Mouse (Mus musculus) MEL-GATA-1-ER (cell line): ENCODE results near the gene Cd81.
A peak's percentile ranks its signal among the peaks of the same experiment; 100 is the strongest.

Experiments
- DNase-seq: peaks from one replicate; pipeline ENCODE4 v3.0.0-alpha.2; 2012; ENCODE audit warnings: low read depth; ENCODE audit errors: extremely low read depth

Cd81 gene

DNA sequence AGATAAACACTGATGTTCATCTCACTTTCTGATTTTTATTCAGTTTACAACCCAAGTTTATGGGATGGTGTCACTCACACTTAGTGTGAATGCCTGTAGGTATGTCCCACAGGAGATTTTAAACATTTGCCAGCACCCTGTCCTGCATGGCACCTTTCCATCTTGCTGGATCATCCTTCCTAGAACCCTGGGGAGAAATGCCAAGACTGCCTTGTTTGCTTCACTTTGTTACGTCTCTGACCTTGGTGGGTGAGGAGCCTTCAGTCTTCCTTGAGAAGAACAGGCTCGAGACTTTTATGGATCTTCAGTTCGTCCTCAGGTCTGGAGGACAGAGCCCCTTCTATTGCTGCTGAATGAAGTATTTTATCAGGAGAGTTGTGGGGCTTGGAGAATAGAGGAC lies 3.2 kb upstream of the Cd81 start:
- no peak for DNase-seq

- no peak for DNase-seq
Observed at GRCm38 (mm10) chr7:143049841-143050816, 2.4 kb upstream of the Cd81 start.

- DNase-seq, result no peak
Observed at GRCm38 (mm10) chr7:143051316-143051715, 1.2 kb upstream of the Cd81 start.

GRCm38 (mm10) chr7:143053008-143053899 lies 715 bp downstream of the Cd81 start:
- no peak for DNase-seq

GRCm38 (mm10) chr7:143053961-143054611 lies 1.5 kb downstream of the Cd81 start:
- DNase-seq, result no peak

DNA sequence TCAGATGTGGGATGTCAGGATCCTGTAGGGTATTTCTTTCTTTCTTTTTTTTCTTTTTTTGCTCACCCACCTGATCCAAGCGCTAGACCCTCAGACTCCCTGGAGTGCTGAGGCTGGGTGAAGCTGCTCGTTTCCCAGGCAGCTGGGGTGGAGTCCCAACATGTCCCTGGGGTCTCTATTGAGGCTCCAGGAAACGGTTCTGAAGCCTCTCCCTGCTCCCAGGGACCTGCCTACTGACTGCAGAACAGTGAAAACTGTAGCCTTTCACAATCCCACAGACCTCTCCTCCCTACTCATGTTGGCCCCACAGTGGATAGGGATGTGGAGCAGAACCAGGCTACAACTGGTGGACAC lies 2.0 kb downstream of the Cd81 start:
- DNase-seq, result no peak

GRCm38 (mm10) chr7:143055001-143055400 lies 2.5 kb downstream of the Cd81 start:
- DNase-seq, result no peak

GRCm38 (mm10) chr7:143055499-143056186 lies 3.1 kb downstream of the Cd81 start:
- no peak for DNase-seq

GRCm38 (mm10) chr7:143057023-143057422 lies 4.5 kb downstream of the Cd81 start:
- no peak for DNase-seq

DNA sequence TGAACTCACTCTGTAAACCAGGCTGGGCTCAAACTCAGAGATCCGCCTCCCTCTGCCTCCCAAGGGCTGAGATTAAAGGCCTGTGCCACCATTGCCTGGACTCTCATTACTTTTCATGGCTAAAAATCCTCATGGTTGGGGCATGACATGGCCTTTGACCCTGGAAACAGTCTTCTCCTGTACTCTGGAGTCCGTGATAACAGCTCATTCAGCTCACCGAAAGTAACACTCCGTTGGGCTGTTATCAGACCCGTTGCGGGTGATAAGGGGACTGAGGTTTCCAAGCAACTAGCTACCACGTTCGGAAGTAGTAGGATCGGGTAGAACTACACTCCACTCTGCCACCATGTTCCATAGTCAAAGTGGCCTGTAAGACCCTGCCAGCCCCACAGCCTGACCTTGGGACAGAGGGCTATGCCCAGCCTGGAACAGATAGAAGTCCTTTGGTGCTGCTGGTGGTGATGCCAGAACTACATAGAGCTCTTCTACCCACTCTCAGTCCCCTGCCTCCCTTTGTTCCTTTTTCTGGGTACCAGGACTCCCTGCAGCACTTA lies 5.2 kb downstream of the Cd81 start:
- peak; percentile 70 for DNase-seq

DNA sequence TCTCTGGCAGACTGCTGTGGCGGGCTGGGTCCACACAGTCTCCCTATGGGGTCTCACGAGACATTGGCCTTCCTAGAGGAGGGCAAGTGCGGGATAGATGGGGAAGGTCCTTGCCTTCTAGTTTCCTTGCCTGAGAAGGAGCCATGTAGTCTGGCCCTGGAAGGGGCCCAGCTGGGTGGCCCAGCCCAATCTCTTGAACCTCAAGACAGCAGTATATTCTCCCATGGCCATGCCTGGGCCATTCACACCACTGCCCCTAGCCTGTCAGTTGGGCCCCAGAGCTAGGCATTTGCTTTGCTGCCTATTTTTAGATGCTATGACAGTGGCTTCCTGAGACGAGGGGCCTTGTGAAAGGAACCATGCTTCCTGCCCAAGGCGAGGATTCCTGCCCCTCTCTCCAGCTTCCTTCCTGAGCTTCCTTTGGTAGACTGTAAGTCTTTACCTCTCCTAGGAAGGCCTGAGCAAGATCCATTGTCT lies 5.7 kb downstream of the Cd81 start:
- no peak for DNase-seq

- DNase-seq, result no peak
Observed at GRCm38 (mm10) chr7:143059202-143059870, 6.8 kb downstream of the Cd81 start.

DNA sequence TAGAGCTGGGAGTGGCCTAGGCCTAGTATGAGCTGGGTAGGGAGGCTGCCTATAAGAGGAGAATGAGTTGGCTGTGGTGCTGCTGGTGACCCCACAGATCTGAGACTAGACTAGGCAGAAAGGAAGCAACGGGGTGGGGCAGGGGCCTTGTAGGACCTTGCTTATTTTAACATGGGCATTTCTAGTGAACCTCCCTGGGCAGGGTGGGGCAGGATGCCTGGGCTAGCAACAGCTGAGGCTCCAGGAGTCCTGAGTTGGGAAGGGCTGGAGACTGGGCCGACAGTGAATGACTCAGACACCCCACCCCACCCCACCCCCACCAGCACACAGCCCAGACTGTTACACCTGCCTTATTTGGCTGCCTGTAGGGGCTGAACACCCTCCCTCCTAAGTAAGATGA lies 10.2 kb downstream of the Cd81 start:
- DNase-seq, result no peak

- DNase-seq, result no peak
Observed at GRCm38 (mm10) chr7:143064226-143064625, 11.7 kb downstream of the Cd81 start.

DNA sequence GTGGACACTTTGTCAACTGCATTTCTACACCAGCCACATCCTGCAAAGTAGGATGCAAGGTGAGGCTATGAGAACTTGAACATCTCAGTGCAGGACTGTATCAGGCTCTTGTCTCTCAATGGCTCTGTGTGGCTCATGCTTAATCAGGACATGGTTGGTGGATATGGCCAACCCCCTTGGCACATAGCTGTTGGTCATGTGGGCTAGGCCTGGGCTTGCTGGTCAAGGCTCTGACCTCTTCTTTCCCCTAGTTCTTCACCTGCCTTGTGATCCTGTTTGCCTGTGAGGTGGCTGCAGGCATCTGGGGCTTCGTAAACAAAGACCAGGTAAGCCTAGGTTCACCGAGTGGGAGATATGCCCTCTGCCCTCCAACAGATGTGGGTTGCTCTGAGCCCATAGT lies 13.2 kb downstream of the Cd81 start:
- no peak for DNase-seq

GRCm38 (mm10) chr7:143067469-143067868 lies 14.9 kb downstream of the Cd81 start:
- no peak for DNase-seq

- DNase-seq, result no peak
Observed at GRCm38 (mm10) chr7:143067897-143068296, 15.4 kb downstream of the Cd81 start.

DNA sequence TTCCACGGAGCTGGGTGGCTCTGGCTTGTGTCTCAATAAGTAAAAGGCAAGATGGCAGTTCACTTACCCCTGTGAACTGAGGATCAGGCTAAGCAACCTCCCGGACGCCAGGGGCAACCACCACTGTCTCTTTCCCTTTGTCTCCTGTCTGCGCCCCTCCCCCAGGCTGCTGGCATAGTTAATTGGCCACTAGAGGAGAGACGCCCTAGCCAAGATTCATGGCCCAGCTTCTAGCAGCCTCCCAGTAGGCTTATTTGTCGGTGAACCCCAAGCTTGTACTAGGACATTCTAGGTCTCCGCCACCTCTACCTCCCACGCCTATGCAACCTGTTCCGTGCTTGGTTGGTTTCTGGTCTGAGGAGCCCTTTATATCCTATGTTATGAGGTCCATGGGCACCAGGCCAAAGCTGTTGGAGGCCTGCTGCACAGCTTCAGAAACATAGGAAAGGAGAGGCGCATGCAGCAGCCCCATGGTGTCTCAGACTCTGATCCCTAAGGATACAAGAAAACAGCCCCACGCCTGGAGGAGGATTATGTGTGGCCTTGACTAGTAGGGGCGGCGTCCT lies 15.9 kb downstream of the Cd81 start:
- DNase-seq, result no peak

DNA sequence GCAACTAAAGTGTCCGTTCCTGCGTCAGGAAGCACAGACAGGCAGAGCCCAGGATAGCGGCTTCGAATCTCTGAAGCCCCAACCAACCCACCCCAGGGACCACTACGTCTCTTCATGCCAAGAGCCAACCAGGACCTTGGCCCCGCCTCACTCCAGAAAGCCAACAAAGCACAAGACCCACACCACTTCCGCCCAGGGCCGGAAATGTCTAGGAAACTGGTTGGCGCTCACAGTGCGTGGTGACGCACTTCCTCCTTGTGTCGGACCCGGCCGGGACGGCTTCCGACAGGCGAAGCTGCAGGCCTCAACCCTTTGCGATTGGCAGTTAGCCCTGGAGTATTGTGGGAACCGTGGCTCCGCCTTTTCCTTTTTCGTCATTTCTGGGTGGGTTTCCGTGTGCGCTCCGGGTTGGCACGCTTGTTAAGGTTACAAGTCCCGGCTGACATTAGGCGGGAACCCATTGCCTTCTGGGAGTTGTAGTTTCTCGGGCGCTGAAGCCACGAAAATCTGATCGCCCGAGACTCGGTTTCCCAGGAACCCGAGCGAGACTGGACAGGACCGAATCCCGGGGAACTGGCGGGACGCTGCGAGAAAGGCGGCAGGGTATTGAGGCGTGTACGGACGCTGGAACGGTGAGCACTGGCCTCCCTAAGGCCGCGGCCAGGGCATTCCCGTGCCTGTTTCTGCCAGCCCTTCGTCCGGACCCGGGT lies 16.5 kb downstream of the Cd81 start, which contains the start of gene Tssc4:
Gene Tssc4 (plus strand): TSS at position 368 of the 710 bp plus-strand sequence.
- DNase-seq, result peak; percentile 99
